Mouse (Mus musculus) G1E (cell line): Measurements from ENCODE around the gene Tbc1d5.

Source experiments
- CTCF ChIP-seq: IDR thresholded peaks from 2 replicates; pipeline ENCODE4 v1.5.1; 2012; ENCODE audit warnings: low read depth, low read length, inconsistent platforms, mixed read lengths
- GATA1 ChIP-seq: IDR thresholded peaks from 2 replicates; pipeline ENCODE4 v1.6.1; 2012; ENCODE audit warnings: borderline replicate concordance, low read length, inconsistent platforms, mixed read lengths
- POLR2AphosphoS5 ChIP-seq: IDR thresholded peaks from 2 replicates; pipeline ENCODE4 v1.6.1; 2012; ENCODE audit warnings: low read depth, low read length, inconsistent platforms; ENCODE audit not compliant: insufficient replicate concordance
- TAL1 ChIP-seq: conservative IDR thresholded peaks from 2 replicates; pipeline ENCODE4 v1.6.1; 2012; ENCODE audit warnings: low read depth, low read length, inconsistent platforms, mixed read lengths

DNA sequence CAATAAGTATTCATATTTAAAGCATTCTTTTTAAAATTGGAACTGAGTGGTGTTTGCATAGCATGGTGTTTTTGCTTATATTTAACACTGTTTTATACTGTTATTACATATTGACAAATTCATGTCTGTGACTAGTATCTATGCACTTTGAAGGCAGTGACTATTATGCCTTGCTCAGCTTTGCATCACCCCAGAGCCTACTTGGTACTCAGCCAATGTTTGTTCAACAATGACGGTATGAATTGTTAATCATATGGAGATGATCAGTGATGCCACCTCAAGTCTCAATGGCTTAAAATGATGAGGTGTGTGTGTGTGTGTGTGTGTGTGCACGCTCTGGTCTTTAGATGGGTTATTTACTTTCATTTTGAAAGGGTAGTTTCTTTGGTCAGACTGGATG, 15.6 kb upstream of the Tbc1d5 start:
- TF ChIP-seq CTCF (no peak), TAL1 (no peak), GATA1 (no peak), POLR2AphosphoS5 (no peak)
